In the genomic region with DNA sequence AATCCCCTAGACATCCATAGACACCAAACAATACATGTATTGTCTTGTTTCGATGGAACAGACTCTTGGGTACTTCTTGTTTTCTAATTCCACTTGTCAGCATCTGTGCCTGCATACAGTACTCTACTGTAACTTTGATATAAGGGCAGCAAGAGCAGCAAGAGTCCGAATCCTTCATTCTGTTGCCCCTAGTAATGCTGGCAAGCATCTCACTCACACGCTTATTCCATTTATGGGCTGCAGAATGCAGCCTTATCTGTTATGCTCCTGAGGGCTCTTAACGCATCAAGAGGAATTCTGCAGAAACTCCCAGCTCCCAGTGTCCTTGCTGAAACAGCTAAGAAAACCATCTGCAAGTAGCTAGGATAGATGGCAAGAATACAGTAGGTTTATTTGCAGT, we compare ENCODE assay signal across 25 mouse cellular contexts.
"Had no signal": no experiment of that assay in that cellular context is flagged by ENCODE, and none has a peak within 500 bp of the region (broad histone marks: within the 10 kb centered on the region; RNA-seq: fewer than 3 reads in every experiment).

No protein-coding gene starts in this region.

- H3K4me1 ChIP-seq: forebrain, embryonic 15.5 days; hindbrain, embryonic 13.5 days; hindbrain, embryonic 15.5 days; kidney, embryonic 15.5 days; limb, embryonic 13.5 days; limb, embryonic 15.5 days; liver, embryonic 12.5 days had no signal

- H3K27ac ChIP-seq: forebrain, embryonic 15.5 days; heart, adult 2 months; hindbrain, embryonic 13.5 days; hindbrain, embryonic 15.5 days; hindbrain, postnatal 0 days; kidney, embryonic 15.5 days; kidney, postnatal 0 days; limb, embryonic 13.5 days; limb, embryonic 15.5 days; liver, embryonic 12.5 days; liver, embryonic 14.5 days had no signal

- H3K4me3 ChIP-seq: forebrain, embryonic 15.5 days; heart, adult 2 months; heart, embryonic 12.5 days; hindbrain, embryonic 13.5 days; hindbrain, embryonic 15.5 days; kidney, embryonic 15.5 days; limb, embryonic 13.5 days; limb, embryonic 15.5 days; liver, embryonic 12.5 days had no signal

- DNase-seq: forebrain, postnatal 0 days; gastrocnemius, postnatal 14 days; gastrocnemius, postnatal 36 days; heart, adult 11 months; heart, adult 2 months; kidney, adult 11 months; kidney, adult 2 months; kidney, adult 9 months; kidney, postnatal 14 days; kidney, postnatal 36 days; layer of hippocampus, adult 9-11 months; layer of hippocampus, postnatal 36 days; left cerebral cortex, postnatal 4 days had no signal

- ATAC-seq: forebrain, embryonic 15.5 days; forebrain, postnatal 0 days; hindbrain, postnatal 0 days; intestine, embryonic 16.5 days; liver, embryonic 12.5 days had no signal

- H3K36me3 ChIP-seq: forebrain, embryonic 15.5 days; heart, embryonic 12.5 days; hindbrain, embryonic 13.5 days; hindbrain, embryonic 15.5 days; kidney, embryonic 15.5 days; limb, embryonic 13.5 days; limb, embryonic 15.5 days; liver, embryonic 12.5 days had no signal

- H3K4me2 ChIP-seq: forebrain, embryonic 15.5 days; heart, embryonic 12.5 days; hindbrain, embryonic 13.5 days; hindbrain, embryonic 15.5 days; kidney, embryonic 15.5 days; limb, embryonic 13.5 days; limb, embryonic 15.5 days; liver, embryonic 12.5 days had no signal

- H3K9me3 ChIP-seq: forebrain, embryonic 15.5 days; heart, embryonic 12.5 days; hindbrain, embryonic 13.5 days; hindbrain, embryonic 15.5 days; kidney, embryonic 15.5 days; limb, embryonic 13.5 days; limb, embryonic 15.5 days; liver, embryonic 12.5 days had no signal

- H3K27me3 ChIP-seq: forebrain, embryonic 15.5 days; heart, embryonic 12.5 days; hindbrain, embryonic 13.5 days; hindbrain, embryonic 15.5 days; kidney, embryonic 15.5 days; limb, embryonic 13.5 days; limb, embryonic 15.5 days; liver, embryonic 12.5 days had no signal

- H3K9ac ChIP-seq: forebrain, embryonic 15.5 days; forebrain, postnatal 0 days; heart, embryonic 12.5 days; hindbrain, embryonic 13.5 days; hindbrain, embryonic 15.5 days; kidney, embryonic 15.5 days; limb, embryonic 13.5 days; limb, embryonic 15.5 days; liver, embryonic 12.5 days; liver, embryonic 14.5 days had no signal
